Mouse (Mus musculus) liver, embryonic 14.5 days (tissue): ENCODE measurements at regions not wholly inside any gene's neighbourhood (a gene's known extent, or its start where the extent isn't known, plus 50 kb on each side); places are given as distances from the start of the nearest gene placed in this dataset.

Source experiments
- CTCF ChIP-seq: IDR thresholded peaks from 2 replicates; pipeline ENCODE4 v1.5.1; 2016; ENCODE audit warnings: antibody characterized with exemption, low read depth, control low read depth
- EP300 ChIP-seq: IDR thresholded peaks from 2 replicates; pipeline ENCODE4 v1.6.1; 2016; ENCODE audit warnings: antibody characterized with exemption, low read depth

GRCm38 (mm10) chr15:88379342-88379741, 220.8 kb upstream of the Zdhhc25 start:
- TF ChIP-seq EP300 (no peak), CTCF (no peak)
